Mouse (Mus musculus) cerebellum, postnatal 25 days (tissue): ENCODE data around the gene Bhlha9.
"Not testable (repeated sequence)": the region's sequence is repeated elsewhere in the genome, so short reads cannot be mapped to it uniquely, and the experiment has no call there.

Source experiments
- DNase-seq, 2 experiments: peaks; one replicate each; pipeline ENCODE4 v3.0.0; 2021; ENCODE audit warnings: mixed read lengths in 2 of 2

Bhlha9 gene

DNA sequence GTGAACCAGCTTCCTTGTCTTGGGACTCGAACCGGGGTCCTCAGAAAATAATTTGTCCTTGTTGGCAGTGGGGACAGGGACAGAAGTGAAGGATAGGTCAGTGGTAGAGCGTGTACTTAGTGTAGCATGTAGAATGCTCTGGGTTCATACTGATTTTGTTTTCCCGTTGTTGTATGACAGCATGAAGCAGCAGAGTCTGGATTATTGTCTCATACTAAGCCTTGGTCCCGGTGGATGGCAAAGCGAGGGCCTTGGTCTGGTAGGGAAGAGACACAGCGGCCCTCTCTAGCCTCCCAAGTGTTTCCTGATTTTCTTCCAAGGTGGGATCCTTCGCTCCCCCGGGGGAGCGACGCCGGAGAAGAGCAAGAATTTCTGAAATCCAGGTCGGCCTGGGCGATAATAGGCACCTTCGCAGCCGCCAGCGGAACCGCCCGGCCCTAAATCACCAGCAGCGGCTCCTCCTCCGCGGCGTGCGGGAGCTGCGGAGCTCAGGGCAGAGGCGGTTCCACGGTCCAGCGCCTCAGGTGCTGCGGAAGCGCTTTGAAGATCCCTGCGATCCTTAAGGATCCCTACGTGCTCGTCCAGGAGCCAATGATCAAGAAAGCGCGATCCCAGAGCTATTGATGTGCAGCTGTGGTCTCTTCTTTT, 6.1 kb upstream of the Bhlha9 start:
- peak; percentile 64 to 73 for DNase-seq

DNA sequence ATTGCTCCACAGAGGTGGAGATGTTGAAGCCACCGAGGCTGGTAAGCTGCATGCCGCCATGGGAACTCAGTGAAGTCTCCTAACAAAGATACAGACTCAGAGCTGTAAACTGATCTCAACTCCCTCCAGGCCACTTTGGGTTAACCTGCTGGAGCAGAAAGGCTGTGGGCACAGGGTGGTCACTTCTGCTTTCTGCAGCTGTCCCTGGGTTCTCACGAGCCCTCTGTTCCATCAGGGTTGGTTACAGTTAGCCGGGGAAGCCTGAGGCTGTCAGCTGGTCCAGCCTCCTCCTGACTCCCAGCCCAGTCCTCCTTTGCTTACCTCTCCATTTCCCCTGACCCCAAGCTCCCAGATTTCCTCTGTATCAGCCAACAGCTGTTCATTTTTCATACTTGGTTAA, 4.5 kb upstream of the Bhlha9 start:
- no peak for DNase-seq

DNA sequence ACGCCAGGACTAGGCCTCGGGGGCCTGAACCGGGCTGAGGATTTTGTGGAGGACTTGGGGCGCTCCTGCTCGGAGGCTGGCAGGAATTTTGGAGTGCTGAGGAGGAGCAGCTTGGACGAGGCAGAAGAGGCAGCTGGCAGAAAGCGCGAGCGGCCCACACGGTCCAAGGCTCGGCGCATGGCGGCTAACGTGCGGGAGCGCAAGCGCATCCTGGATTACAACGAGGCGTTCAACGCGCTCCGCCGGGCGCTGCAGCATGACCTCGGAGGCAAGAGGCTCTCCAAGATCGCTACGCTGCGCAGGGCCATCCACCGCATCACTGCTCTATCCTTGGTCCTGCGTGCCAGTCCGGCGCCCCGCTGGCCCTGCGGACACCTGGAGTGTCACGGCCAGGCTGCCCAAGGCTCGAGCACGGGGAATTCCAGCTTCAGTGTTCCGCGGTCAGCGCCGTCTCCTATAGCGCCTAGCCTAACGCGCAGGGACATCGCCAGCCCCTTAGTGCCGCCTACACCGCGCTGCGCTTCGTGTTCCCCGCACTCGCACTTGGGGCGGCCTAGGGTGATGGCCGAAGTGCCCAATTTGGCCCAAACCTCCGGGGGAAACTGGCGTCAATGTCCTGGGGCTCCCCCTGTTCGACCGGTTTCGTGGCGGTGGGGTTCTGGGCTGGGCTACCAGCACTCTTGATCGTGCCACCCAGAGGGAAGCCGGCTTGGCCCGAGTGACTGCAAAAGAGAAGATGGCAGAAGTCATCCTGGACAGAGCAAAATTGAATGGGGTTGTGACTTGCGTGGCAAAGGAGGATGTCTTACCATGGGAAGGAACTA, 503 bp downstream of the Bhlha9 start:
- peak in 1 of 2 experiments; percentile 78 for DNase-seq

- peak; percentile 48 to 55 for DNase-seq
Observed at GRCm38 (mm10) chr11:76674199-76674598, 1.9 kb downstream of the Bhlha9 start.

GRCm38 (mm10) chr11:76674704-76675103, 2.4 kb downstream of the Bhlha9 start:
- peak in 1 of 2 experiments; percentile 46 for DNase-seq

- DNase-seq, result not testable (repeated sequence)
Observed at GRCm38 (mm10) chr11:76679508-76679907, 7.2 kb downstream of the Bhlha9 start, which contains the start of gene Trarg1. TSS of gene Trarg1 (plus strand) at chr11:76679808.

DNA sequence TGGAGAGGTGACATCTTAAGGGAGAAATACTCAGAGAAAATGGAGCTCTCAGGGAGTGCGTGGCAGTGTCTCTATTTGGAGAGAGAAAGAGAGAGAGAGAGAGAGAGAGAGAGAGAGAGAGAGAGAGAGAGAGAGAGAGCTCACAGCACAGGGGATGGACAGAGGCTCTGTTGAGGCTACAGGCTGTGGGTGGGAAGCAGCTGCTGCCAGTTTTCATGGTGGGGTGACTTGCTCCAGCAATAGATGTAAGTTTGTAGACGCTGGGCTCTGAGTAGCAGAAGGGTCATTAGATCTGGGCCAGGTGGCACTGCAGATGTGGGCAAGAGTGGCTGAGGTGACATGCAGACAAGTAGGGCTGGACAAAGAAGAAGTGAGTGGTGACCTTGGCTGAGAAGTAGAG, 13.3 kb downstream of the Bhlha9 start:
- DNase-seq, result no peak

DNA sequence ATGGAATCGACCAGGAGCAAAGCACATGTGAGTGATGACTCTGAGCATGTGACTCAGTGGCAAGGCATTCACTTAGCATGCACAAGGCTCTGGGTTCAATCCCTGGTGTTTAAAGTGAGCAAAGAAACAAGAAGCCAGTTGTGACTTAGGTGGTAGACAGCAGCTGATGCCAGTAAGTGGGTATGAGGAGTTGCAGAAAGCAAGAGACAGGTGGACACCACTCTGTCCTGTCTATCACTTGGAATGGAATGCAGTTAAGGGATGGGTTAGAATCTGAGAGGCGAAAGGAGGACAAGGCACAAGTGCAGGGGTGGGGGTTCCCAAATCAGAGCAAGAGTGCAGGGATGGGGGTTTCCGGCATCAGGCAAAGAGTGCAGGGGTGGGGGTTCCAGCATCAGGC, 19.8 kb downstream of the Bhlha9 start:
- no peak for DNase-seq

DNA sequence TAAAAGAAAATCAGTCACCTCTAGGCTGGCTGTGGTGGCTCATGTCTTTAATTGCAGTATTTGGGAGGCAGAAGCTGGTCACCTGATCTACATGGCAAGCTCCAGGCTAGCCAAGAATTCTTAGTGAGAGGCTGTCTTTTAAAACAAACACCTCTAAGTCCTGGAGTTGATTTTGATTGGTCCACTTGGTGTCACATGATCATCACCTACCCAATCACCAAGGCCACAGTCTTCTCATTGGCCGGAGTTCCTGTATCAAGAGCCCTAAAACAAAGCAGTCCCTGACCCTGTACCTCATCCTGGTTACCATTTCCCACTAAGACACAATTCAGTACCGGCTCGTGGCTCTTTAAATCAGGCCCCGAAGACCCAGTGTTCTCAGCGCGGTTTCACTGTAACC, 23.5 kb downstream of the Bhlha9 start:
- DNase-seq, result peak in 1 of 2 experiments; percentile 31

DNA sequence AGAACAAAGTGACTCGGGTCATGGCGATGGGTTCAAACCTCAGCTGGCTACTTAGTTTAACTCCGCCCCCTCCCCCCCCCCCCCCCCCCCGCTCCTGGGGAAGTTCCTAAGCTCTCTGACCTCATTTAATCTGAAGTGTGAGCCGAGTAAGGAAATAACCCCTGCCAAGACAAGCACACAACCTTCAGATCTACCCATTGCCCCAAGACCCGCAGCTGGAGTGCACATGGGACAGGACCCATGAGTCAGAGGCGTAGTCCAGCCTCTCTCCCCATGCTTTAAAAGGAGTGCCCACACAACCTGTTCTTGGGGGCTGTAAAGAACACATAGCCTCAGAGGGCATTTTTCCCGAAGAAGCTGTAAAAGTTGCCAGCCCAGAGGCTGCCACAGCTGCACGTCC, 27.4 kb downstream of the Bhlha9 start:
- no peak for DNase-seq

GRCm38 (mm10) chr11:76707656-76708055, 35.4 kb downstream of the Bhlha9 start:
- no peak for DNase-seq

DNA sequence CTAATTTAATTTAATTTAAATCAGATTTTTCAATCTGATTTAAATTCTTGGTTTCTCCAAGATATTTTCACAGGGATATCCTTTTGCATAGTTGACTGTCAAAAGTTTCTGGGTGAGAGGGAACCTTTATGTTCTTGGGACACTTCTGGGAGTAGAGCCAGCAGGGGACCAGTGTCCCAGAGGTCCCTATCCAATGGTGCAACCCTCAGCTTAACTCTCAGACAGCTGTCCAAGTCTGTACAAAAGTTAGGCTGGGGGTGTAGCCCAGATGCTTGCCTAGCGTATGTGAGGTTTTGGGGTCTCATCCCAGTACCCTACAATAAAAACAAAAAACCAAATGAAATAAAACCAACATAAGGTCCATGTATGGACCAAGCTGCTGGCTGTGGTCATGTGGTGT, 35.8 kb downstream of the Bhlha9 start:
- DNase-seq, result no peak

GRCm38 (mm10) chr11:76708881-76709280, 36.6 kb downstream of the Bhlha9 start:
- DNase-seq, result no peak

- no peak for DNase-seq
Observed at GRCm38 (mm10) chr11:76709625-76710452, 37.6 kb downstream of the Bhlha9 start.

- DNase-seq, result no peak
Observed at GRCm38 (mm10) chr11:76717000-76717399, 44.7 kb downstream of the Bhlha9 start.
